Mouse (Mus musculus): ENCODE measurements at regions not wholly inside any gene's neighbourhood (a gene's known extent, or its start where the extent isn't known, plus 50 kb on each side); places are given as distances from the start of the nearest gene placed in this dataset.

DNA sequence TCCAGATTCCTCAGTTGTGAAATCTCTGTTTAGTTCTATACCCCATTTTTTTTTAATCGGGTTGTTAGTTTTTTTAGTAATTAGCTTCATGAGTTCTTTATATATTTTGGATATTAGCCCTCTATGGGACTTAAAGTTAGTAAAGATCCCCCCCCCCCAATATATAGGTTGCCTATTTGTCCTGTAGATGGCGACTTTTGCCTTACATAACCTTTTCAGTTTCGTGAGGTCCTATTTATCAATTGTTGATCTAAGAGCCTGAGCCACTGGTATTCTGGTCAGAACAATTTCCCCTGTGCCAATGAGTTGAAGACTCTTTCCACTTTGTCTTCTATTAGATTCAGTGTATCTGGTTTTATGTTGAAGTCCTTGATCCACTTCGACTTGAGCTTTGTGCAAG, 80.0 kb upstream of the Hpgds start:
- no peak for DNase-seq

DNA sequence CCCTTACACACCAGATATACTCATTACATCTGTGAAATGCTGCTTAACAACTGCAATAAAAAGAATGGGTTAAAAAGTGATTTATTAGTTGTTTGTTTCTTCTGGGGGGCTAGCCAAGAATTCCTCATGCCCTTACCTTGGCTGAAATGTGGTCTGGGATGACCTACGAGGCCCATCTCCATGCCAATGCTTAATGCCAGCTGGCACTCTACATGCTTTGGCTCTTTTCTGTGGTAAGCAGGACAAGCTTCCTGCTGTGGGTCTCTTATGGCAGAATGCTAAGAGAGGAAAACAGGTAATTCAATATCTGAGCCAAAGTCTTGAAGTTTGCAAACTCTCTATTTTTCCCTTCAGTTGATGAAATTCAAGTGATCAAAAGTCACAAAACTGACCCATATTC, 117.9 kb upstream of the Hpgds start:
- peak; percentile 61 for DNase-seq

DNA sequence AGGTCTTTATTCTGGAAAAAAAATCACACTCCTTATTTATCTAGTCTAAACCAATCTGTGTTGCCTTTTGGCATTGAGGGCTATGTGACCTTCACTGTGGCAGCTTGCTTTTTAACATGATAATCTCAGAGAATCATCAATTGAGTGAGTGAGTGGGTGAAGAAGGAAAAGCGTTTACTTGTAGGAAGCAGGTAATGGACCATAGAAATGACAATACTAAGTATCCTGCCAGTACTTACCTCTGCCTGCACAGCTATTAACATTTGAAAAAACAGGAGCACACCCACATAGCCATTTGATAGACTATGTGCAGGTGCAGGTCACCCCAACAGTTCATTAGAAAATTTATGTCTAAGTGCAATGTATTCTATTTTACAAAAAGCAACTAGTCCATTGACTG, 110.2 kb upstream of the C130060K24Rik start:
- no peak for DNase-seq

DNA sequence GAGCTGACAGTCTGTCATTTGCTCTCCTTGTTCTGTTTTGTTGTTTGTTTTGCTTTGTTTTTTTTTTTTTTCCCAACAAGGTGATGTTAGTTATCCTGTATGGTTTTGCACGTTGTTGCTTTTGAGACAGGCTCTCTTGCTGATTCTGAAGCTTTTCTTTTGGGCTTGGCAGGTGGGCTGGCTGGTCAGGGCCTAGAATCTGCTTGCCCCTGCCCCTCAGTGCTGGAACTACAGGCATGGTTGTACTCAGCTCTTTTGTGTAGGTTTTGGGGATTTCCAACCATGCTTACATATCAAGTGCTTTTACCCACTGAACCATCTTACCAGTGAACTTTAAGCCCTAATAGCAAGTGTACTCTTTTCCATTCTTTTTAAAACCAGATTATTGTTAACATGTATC, 70.7 kb upstream of the C130060K24Rik start:
- no peak for DNase-seq

DNA sequence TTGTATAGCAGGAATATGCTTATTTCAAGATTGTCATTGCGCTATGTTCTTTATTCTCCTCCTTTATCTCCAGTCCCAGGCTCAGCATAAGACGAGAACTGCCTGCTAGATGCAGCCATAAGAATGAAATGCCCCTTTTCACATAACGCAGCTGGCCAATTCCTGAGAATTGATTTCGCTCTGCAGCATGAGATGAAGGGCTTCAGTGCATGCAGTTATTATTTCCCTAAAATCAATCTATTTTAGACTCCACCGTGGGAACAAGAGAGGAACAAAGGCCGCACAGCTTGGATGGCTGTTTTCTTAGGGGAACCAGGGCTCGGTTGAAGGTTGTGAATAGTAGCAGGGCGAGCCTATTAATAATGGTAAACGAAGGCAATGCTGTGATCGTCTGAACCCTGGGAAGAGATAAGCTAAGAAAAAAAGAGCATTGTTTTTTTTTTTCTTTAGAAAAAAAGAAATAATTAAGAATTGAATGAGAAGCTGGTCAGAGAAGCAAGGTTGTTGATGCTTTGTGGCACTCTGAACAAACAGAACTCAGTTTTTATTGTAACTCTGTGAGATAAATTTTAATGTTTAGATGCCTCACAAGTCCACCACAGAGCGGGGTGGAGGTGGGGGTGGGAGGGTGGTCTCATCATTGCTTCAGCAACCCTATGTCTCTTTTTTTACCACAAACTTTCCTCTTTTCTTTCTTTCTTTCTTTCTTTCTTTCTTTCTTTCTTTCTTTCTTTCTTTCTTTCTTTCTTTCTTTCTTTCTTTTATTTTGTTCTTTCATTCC, 69.9 kb upstream of the C130060K24Rik start:
- no peak for DNase-seq

DNA sequence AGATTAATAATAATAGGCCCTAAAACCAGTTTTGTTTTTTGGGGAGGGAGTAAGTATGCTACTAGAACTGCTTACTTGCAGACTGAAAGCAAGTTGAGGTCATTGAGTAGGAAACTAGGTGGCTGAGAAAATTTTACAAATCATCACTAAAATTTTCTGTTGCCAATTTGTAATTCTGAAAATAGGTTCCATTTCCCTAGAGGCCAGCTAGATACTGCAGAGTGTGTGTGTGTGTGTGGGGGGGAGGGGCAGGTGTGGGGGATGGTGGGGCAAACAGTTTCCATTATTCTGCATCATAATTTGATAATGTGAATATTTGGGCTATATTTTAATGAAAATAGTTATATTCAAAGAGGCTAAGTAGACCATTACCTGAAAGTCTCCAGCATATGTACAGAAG, 69.1 kb upstream of the C130060K24Rik start:
- no peak for DNase-seq
